Mouse (Mus musculus): ENCODE measurements around the gene Eif2s1.

DNA sequence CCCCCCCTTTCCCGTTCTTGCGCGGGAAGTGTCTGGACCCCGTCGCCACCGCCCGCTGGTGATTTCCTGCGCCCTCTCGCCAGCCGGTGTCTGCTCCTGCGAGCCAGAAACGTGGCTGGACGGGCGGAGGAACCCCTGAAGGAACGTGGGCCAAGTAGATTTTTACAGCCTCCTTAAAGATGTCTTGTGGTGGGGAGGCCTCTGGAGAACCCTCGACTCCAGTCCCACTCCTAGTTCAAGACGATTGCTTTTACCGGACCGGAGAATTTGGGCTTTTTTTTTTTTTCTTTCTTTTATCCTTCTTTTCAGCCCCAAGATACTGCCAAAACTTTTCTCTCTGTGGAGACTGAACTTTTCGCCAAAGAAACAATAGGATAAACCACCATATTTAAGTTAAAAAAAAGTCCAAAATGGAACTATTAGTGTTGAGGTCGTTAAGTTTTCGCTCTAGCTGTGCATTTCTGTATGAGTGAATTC is 673 bp downstream of the Eif2s1 start:
- TF ChIP-seq TAL1 (IDR thresholded peaks at IDR 0.05; ENCODE audit: low read length) (no peak), GATA1 (IDR thresholded peaks at IDR 0.05; ENCODE audit: low read length) (no peak)
